Mouse (Mus musculus) right cerebral cortex, postnatal 36 days (tissue): Measurements from ENCODE around the gene Olfr1297.

Experiments used
- DNase-seq, 2 experiments: peaks; one replicate each; pipeline ENCODE4 v3.0.0; 2022; ENCODE audit warnings: low spot score in 2 of 2, mixed read lengths in 1 of 2

Gene Olfr1297

DNA sequence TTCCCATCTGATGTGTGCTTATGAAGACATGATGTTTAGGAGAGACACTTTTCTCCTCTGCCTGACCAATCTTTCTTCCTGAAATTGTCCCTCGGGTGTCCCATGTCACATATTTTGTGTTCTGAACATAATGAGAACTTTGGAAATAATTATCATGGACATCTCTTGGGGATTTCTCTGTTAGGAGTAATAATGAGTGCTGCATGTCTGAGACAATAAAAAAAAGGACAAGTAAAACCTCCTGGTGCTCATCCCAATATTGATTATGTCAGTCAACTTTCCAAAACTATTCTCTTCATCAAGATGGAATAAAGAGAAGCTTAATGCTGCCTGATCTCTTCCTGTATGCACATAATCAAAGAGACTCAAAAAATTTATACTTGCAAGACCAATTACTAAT is at the start of gene Olfr1297:
Olfr1297 (minus strand) TSS at position 101 of the 400 bp plus-strand sequence.
- no peak for DNase-seq

GRCm38 (mm10) chr2:111661119-111661518 is 34.8 kb upstream of the Olfr1297 start, which contains the start of gene Olfr1299:
Olfr1299 (plus strand) TSS chr2:111661419.
- no peak for DNase-seq

- no peak for DNase-seq
Measured at GRCm38 (mm10) chr2:111649101-111649500, 22.8 kb upstream of the Olfr1297 start, which contains the start of gene Olfr1298. Olfr1298 (minus strand) TSS chr2:111649201.

GRCm38 (mm10) chr2:111569581-111569980 is 56.7 kb downstream of the Olfr1297 start, which contains the start of gene Olfr1295:
Olfr1295 (minus strand) TSS chr2:111569681.
- DNase-seq: no peak
